Mouse (Mus musculus) lung, embryonic 14.5 days (tissue): ENCODE results near the gene Tmem255b. TPM values are rescaled to one million over a fixed set of nuclear protein-coding genes. Genes with fewer than 3 reads are reported as not detected.

ENCODE experiments used
- ATAC-seq: fragments of 200-750 bp; cut with Nextera tagmentation; 2 replicates; pipeline ENCODE4 v1.8.0; 2017; ENCODE audit warnings: mild to moderate bottlenecking, moderate TSS enrichment, moderate library complexity; ENCODE audit not compliant: insufficient read depth
- DNase-seq: peaks from one replicate; pipeline ENCODE4 v3.0.0-alpha.2; 2015
- H3K27ac ChIP-seq: fragments of 300-500 bp; sonication (generic); 2 replicates; pipeline ENCODE4 v1.5.1; 2014; ENCODE audit warnings: low read depth, mild to moderate bottlenecking, moderate library complexity
- H3K27me3 ChIP-seq: fragments of 300-500 bp; sonication (generic); 2 replicates; pipeline ENCODE4 v1.6.1; 2014; ENCODE audit warnings: low read length, control low read depth; ENCODE audit not compliant: insufficient read depth
- H3K36me3 ChIP-seq: fragments of 300-500 bp; sonication (generic); 2 replicates; pipeline ENCODE4 v1.6.1; 2014; ENCODE audit warnings: control low read depth; ENCODE audit not compliant: insufficient read depth
- H3K4me1 ChIP-seq: fragments of 300-500 bp; sonication (generic); 2 replicates; pipeline ENCODE4 v1.6.1; 2014; ENCODE audit warnings: antibody characterized with exemption, control low read depth; ENCODE audit not compliant: insufficient read depth
- H3K4me2 ChIP-seq: fragments of 300-500 bp; sonication (generic); 2 replicates; pipeline ENCODE4 v1.6.1; 2014; ENCODE audit warnings: mild to moderate bottlenecking
- H3K4me3 ChIP-seq: fragments of 300-500 bp; sonication (generic); 2 replicates; pipeline ENCODE4 v1.5.1; 2014; ENCODE audit warnings: low read depth, low read length
- H3K9ac ChIP-seq: fragments of 300-500 bp; sonication (generic); 2 replicates; pipeline ENCODE4 v1.6.1; 2014
- H3K9me3 ChIP-seq: fragments of 300-500 bp; sonication (generic); 2 replicates; pipeline ENCODE4 v1.6.1; 2016; ENCODE audit warnings: low read depth, low read length, control low read depth
- CTCF ChIP-seq: IDR thresholded peaks from 2 replicates; pipeline ENCODE4 v1.5.1; 2016; ENCODE audit warnings: antibody characterized with exemption, low read depth
- WGBS: fragments of 180-500 bp; shearing (Covaris S2); extraction: QIAGEN DNeasy Blood & Tissue Kit; methylation state at CpG from one replicate; pipeline ENCODE4 v1.1.7; 2014; 5-methylcytosine and 5-hydroxymethylcytosine counted together
- polyA plus RNA-seq: library from polyadenylated mRNA; unstranded; fragments of >200 nt; fragmentation: Nextera tagmentation; extraction: Ambion mirVana; gene quantifications from 2 replicates; pipeline ENCODE4 v1.2.1, GENCODE M21; 2014

Gene Tmem255b
- 0.59 and 0.95 TPM in 2 replicates for polyA plus RNA-seq

- Histone ChIP-seq H3K4me2 (no peak within 1 kb of the TSS), H3K4me1 (no peaks in the 10 kb centered on the region), H3K4me3 (no peak within 1 kb of the TSS), H3K9me3 (no peaks in the 10 kb centered on the region), H3K27ac (no peak within 1 kb of the TSS), H3K9ac (no peak within 1 kb of the TSS), H3K27me3 (peaks cover 21% of the 10 kb centered on the region), H3K36me3 (no peaks in the 10 kb centered on the region)
- TF ChIP-seq CTCF, result no peak
- 21% methylated on average over 10 of the region's 10 CpGs for WGBS
- DNase-seq (no peak), ATAC-seq (no peak)
Observed at GRCm38 (mm10) chr8:13434889-13435288, at the start of gene Tmem255b. Tmem255b (plus strand) TSS chr8:13435189.

GRCm38 (mm10) chr8:13386366-13386765 lies 48.6 kb upstream of the Tmem255b start:
- 71% methylated on average over 13 of the region's 13 CpGs for WGBS
- no peaks in the 10 kb centered on the region for H3K27me3 ChIP-seq
- no peak for ATAC-seq

GRCm38 (mm10) chr8:13387728-13388127 lies 47.3 kb upstream of the Tmem255b start:
- Histone ChIP-seq H3K27ac (no peak overlapping the region), H3K9ac (no peak overlapping the region), H3K4me1 (no peaks in the 10 kb centered on the region), H3K9me3 (no peaks in the 10 kb centered on the region), H3K4me2 (no peak overlapping the region), H3K4me3 (no peak overlapping the region), H3K36me3 (no peaks in the 10 kb centered on the region), H3K27me3 (no peaks in the 10 kb centered on the region)
- no peak for DNase-seq
- no peak for ATAC-seq
- 77% methylated on average over 8 of the region's 8 CpGs for WGBS
- TF ChIP-seq CTCF, result no peak

More at GRCm38 (mm10) chr8:13386366-13386765, 48.6 kb upstream of the Tmem255b start:
- TF ChIP-seq CTCF, result no peak
- no peak overlapping the region for H3K9ac ChIP-seq
- no peak overlapping the region for H3K4me2 ChIP-seq
- H3K36me3 ChIP-seq, result no peaks in the 10 kb centered on the region
- H3K4me3 ChIP-seq, result no peak overlapping the region
- no peaks in the 10 kb centered on the region for H3K9me3 ChIP-seq
- no peak overlapping the region for H3K27ac ChIP-seq
- DNase-seq, result no peak
- H3K4me1 ChIP-seq, result no peaks in the 10 kb centered on the region

GRCm38 (mm10) chr8:13388744-13389143 lies 46.2 kb upstream of the Tmem255b start:
- Histone ChIP-seq H3K27me3 (no peaks in the 10 kb centered on the region), H3K9ac (no peak overlapping the region), H3K36me3 (no peaks in the 10 kb centered on the region), H3K9me3 (no peaks in the 10 kb centered on the region), H3K4me3 (no peak overlapping the region), H3K4me1 (no peaks in the 10 kb centered on the region), H3K4me2 (no peak overlapping the region), H3K27ac (no peak overlapping the region)
- DNase-seq, result no peak
- TF ChIP-seq CTCF, result no peak
- 73% methylated on average over 2 of the region's 2 CpGs for WGBS
- no peak for ATAC-seq

- Histone ChIP-seq H3K4me1 (no peaks in the 10 kb centered on the region), H3K4me2 (no peak overlapping the region), H3K36me3 (no peaks in the 10 kb centered on the region), H3K27ac (no peak overlapping the region), H3K4me3 (no peak overlapping the region), H3K9me3 (no peaks in the 10 kb centered on the region), H3K9ac (no peak overlapping the region), H3K27me3 (no peaks in the 10 kb centered on the region)
- no peak for TF ChIP-seq CTCF
- no peak for DNase-seq
- no peak for ATAC-seq
- 87% methylated on average over 7 of the region's 7 CpGs for WGBS
Observed at GRCm38 (mm10) chr8:13393869-13394268, 41.1 kb upstream of the Tmem255b start.

GRCm38 (mm10) chr8:13396725-13397124 lies 38.3 kb upstream of the Tmem255b start, which contains the start of gene Atp4b:
Atp4b (minus strand) TSS chr8:13396825.
- DNase-seq, result no peak
- H3K4me1 ChIP-seq, result no peaks in the 10 kb centered on the region
- H3K36me3 ChIP-seq, result no peaks in the 10 kb centered on the region
- WGBS, result 77% methylated on average over 5 of the region's 5 CpGs
- no peak within 1 kb of the TSS for H3K4me3 ChIP-seq
- H3K27ac ChIP-seq, result no peak within 1 kb of the TSS
- H3K9me3 ChIP-seq, result no peaks in the 10 kb centered on the region
- no peak for ATAC-seq
- H3K4me2 ChIP-seq, result no peak within 1 kb of the TSS
- TF ChIP-seq CTCF, result no peak
- H3K9ac ChIP-seq, result no peak within 1 kb of the TSS
- no peaks in the 10 kb centered on the region for H3K27me3 ChIP-seq

GRCm38 (mm10) chr8:13403517-13403916 lies 31.5 kb upstream of the Tmem255b start:
- no peak overlapping the region for H3K27ac ChIP-seq
- H3K36me3 ChIP-seq, result no peaks in the 10 kb centered on the region
- 44% methylated on average over 5 of the region's 6 CpGs for WGBS
- no peaks in the 10 kb centered on the region for H3K4me1 ChIP-seq
- H3K9me3 ChIP-seq, result no peaks in the 10 kb centered on the region
- DNase-seq, result no peak
- no peaks in the 10 kb centered on the region for H3K27me3 ChIP-seq
- no peak overlapping the region for H3K9ac ChIP-seq
- no peak overlapping the region for H3K4me3 ChIP-seq
- TF ChIP-seq CTCF, result no peak
- no peak overlapping the region for H3K4me2 ChIP-seq
- ATAC-seq, result no peak

GRCm38 (mm10) chr8:13404666-13405131 lies 30.3 kb upstream of the Tmem255b start, which contains the start of gene Grk1:
Grk1 (plus strand) TSS chr8:13405081.
- no peaks in the 10 kb centered on the region for H3K36me3 ChIP-seq
- no peak for TF ChIP-seq CTCF
- H3K4me2 ChIP-seq, result no peak within 1 kb of the TSS
- no peaks in the 10 kb centered on the region for H3K4me1 ChIP-seq
- no peak within 1 kb of the TSS for H3K27ac ChIP-seq
- DNase-seq (no peak), ATAC-seq (no peak)
- H3K4me3 ChIP-seq, result no peak within 1 kb of the TSS
- 80% methylated on average over 5 of the region's 5 CpGs for WGBS
- H3K27me3 ChIP-seq, result no peaks in the 10 kb centered on the region
- H3K9me3 ChIP-seq, result no peaks in the 10 kb centered on the region
- H3K9ac ChIP-seq, result no peak within 1 kb of the TSS
